ENCODE assay signal across 19 mouse cellular contexts in the genomic region with DNA sequence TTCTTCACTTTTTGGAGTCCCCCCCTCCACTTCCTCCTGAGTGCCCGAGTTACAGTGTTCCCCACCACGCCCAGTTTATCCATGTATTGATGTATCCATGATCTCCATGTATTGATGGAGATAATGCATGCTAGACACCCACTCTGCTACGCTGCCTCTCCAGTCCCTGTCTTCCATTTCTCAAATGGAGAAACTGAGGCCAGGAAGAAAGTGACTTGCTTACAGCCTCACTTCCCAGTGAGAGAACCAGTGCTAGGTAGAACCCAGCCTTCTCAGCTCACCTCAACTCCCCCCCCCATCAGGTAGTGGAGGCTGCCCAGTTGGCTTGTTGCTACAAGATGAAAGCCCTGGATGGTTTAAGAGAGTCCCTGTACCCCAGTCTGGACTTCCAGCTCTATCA. TPM values are rescaled to one million over a fixed set of nuclear protein-coding genes. Genes with fewer than 3 reads are reported as not detected.
"Had no signal": no experiment of that assay in that cellular context is flagged by ENCODE, and none has a peak within 500 bp of the region (broad histone marks: within the 10 kb centered on the region; RNA-seq: fewer than 3 reads in every experiment).

A gene (plus strand): TSS at position 301 of the 400 bp plus-strand sequence.

- H3K27me3 ChIP-seq: limb, embryonic 15.5 days; neural tube, embryonic 15.5 days had no signal

- DNase-seq: kidney, adult 9 months; kidney, postnatal 36 days; layer of hippocampus, adult 9-11 months; layer of hippocampus, postnatal 36 days; liver, embryonic 13.5 days; lung, adult 18-20 months; lung, postnatal 10 days; lung, postnatal 4 days; midbrain, embryonic 14.5 days; right cerebral cortex, adult 18-20 months; right cerebral cortex, postnatal 25 days; thymus, postnatal 14 days had no signal

- H3K9me3 ChIP-seq: limb, embryonic 15.5 days; liver, embryonic 13.5 days; neural tube, embryonic 15.5 days had no signal

- H3K27ac ChIP-seq: kidney, postnatal 0 days; limb, embryonic 15.5 days; liver, embryonic 13.5 days; neural tube, embryonic 15.5 days had no signal

- H3K4me2 ChIP-seq: limb, embryonic 15.5 days; liver, embryonic 13.5 days; neural tube, embryonic 15.5 days had no signal

- H3K36me3 ChIP-seq: limb, embryonic 15.5 days; liver, embryonic 13.5 days; neural tube, embryonic 15.5 days had no signal

- H3K9ac ChIP-seq: limb, embryonic 15.5 days; liver, embryonic 13.5 days; neural tube, embryonic 15.5 days had no signal

- H3K4me3 ChIP-seq: limb, embryonic 15.5 days; liver, embryonic 13.5 days; myocyte; neural tube, embryonic 15.5 days had no signal

RNA-seq across cellular contexts. Expression of the gene that starts here (rescaled TPM):
- polyA plus RNA-seq: kidney, postnatal 0 days; limb, embryonic 11.5 days; limb, embryonic 15.5 days; liver, embryonic 13.5 days; midbrain, embryonic 14.5 days; myocyte; neural tube, embryonic 11.5 days; neural tube, embryonic 15.5 days; stomach, embryonic 16.5 days had no signal
